Mouse (Mus musculus) heart, adult 2 months (tissue): ENCODE results near the gene Mrpl46.

Source experiments
- CTCF ChIP-seq: fragments of 200-600 bp; IDR thresholded peaks from 2 replicates; pipeline ENCODE4 v1.8.1; 2022; ENCODE audit warnings: antibody characterized with exemption, mild to moderate bottlenecking, moderate library complexity
- POLR2A ChIP-seq: fragments of 200-500 bp; IDR thresholded peaks from 2 replicates; pipeline ENCODE4 v1.6.1; 2011; ENCODE audit warnings: mild to moderate bottlenecking, low read depth, low read length, control low read depth; ENCODE audit not compliant: insufficient read depth

DNA sequence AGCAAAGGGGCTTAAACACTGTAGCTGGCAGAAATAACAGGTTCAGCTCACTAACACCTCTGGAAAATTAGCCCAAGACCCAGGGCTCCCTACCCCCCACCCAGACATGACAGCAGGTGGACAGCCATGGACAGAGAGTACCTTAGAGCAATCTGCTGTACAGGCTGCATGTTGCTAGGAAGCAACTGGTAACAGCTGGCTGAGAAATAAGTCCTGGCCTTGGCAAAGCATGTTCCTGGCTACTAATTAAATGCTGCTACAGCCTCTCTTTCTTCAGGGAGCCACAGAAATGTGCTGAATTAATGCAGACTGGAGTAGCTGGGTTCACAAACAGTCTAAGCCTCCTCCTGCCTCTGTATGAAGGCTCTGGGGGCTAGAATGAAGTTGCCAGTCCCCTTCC, 31.4 kb upstream of the Mrpl46 start:
- TF ChIP-seq POLR2A (no peak), CTCF (no peak)
